Mouse (Mus musculus): ENCODE measurements at regions not wholly inside any gene's neighbourhood (a gene's known extent, or its start where the extent isn't known, plus 50 kb on each side); places are given as distances from the start of the nearest gene placed in this dataset.

DNA sequence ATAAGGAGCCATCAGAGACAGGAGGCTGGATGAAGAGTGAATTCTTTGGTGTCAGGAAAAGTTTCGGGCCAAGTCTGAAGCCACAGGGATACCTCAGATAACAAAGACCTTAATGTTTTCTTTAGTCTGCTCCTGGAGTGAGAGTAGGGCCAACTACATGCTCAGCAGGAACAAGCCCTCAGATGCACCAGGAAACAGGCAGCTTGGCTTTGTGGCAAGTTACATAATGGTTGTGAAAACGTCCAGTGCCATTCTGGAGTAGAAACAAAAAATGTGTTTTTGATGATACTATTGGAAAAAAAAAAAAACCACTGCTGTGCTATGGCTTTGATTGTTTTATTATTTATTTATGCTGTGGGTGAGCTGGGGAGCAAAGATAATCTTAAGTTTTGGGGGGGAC is 452.2 kb upstream of the Mon1b start:
- DNase-seq, result no peak

DNA sequence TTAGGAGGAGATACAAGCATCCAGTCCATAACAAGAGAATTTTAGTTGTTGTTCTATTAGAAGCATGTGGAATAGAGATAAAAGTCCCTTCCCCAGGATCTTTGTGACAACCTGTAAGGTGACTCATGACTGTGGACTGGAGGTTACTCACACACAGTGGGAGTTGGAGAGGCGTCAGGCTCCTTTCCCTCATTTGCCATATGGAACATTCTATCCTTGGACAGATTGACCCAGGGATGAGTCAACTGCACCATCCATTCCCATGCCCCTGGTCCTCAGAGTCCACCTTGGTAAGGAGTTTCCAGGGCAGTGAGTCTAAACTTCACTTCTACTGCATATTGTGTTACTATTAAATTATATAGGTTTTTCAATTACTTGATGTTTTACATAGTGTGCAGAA is 444.9 kb upstream of the Mon1b start:
- DNase-seq, result no peak

DNA sequence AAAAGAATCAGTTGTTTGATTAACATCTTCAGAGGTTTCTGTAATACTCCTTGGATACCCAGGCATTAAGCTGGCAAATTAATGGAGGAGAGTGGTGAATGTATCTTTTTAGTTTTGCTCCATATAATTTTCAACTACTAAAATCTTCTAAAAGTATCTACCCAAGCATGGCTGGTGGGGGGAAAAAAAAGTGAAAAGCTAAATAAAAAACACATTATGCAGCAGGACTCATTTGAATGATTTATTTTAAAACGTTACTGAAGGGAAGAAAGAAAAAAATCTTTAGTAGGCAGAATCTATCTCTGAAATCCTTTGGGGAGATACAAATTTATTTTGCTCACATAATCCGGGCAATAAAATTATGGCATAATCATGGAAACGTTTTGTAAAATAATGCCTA is 443.9 kb upstream of the Mon1b start:
- no peak for DNase-seq
